Mouse (Mus musculus) stomach, postnatal 0 days (tissue): ENCODE results near the gene Tmem200c.

Experiments used
- CTCF ChIP-seq: IDR thresholded peaks from 2 replicates; pipeline ENCODE4 v1.5.1; 2016; ENCODE audit warnings: antibody characterized with exemption, low read depth, mild to moderate bottlenecking, moderate library complexity
- EP300 ChIP-seq: optimal IDR thresholded peaks from 2 replicates; pipeline ENCODE3; 2016; ENCODE audit warnings: antibody characterized with exemption

DNA sequence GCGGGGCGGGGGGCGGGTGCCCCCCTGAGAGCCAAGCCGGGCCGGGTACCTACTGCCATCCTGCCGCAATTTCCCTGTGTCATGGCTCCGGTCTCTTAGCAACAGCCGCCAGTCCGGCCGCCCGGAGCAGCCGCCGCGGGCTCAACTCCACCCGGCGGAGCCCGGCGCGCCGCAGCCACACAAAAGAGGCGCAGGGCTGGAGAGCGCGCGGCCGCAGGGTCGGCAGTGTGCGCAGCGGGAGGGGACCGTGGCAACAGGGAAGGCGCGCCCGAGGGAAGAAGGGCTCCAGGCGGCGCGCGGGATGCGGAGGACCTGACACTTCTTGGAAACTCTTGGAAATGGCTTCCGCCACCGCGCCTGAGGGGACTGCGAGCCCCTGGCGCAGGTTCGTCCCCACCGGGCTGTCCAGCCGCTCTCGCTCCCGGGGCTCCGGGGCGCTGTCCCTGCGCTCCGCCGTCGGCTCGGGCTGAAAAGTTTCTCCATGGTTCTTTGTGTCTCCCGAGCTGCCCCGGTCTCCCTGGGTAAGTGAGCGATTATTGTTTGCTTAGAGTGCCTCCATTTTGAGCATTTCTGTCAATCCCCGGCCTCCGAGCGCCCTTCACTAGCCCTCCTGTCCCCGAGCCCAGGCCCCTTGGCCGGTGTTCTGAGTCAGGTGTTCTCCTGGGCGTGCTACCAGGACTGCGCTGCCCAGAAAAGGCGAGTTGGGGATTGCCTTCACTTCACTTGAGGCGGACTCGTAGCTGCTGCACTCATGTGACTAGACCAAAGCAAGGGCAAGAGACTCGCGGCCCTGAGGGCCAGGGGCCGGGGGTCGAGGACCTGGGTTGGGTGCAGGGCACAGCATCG lies 10.8 kb downstream of the Tmem200c start:
- TF ChIP-seq EP300: no peak
- TF ChIP-seq CTCF: no peak
